Mouse (Mus musculus) adrenal gland, adult 18-20 months (tissue): Measurements from ENCODE around the gene Flt1. TPM values are rescaled to one million over a fixed set of nuclear protein-coding genes. Genes with fewer than 3 reads are reported as not detected.
A peak's percentile ranks its signal among the peaks of the same experiment; 100 is the strongest.

Experiments used
- DNase-seq, 2 experiments: peaks; one replicate each; pipeline ENCODE4 v3.0.0; 2021 to 2022; ENCODE audit warnings: low spot score in 2 of 2
- total RNA-seq, 2 experiments: library from RNA; stranded (reverse); gene quantifications; 1 replicate in 1 of 2; 2 replicates in 1 of 2; pipeline ENCODE4 v1.2.3; 2021

Gene Flt1
- total RNA-seq, 2 experiments from 2014 or later = 63.0 to 74.4 TPM

- peak; percentile 69 to 75 for DNase-seq
Measured at GRCm38 (mm10) chr5:147724945-147725830, 623 bp downstream of the Flt1 start.

GRCm38 (mm10) chr5:147724391-147724790 is 1.4 kb downstream of the Flt1 start:
- DNase-seq = no peak

- no peak for DNase-seq
Measured at GRCm38 (mm10) chr5:147723811-147724210, 2.0 kb downstream of the Flt1 start.

- no peak for DNase-seq
Measured at GRCm38 (mm10) chr5:147721438-147721837, 4.4 kb downstream of the Flt1 start.

- DNase-seq = no peak
Measured at GRCm38 (mm10) chr5:147718335-147718734, 7.5 kb downstream of the Flt1 start.

- DNase-seq = no peak
Measured at GRCm38 (mm10) chr5:147716697-147717217, 9.1 kb downstream of the Flt1 start.

GRCm38 (mm10) chr5:147716276-147716675 is 9.5 kb downstream of the Flt1 start:
- DNase-seq = no peak

- no peak for DNase-seq
Measured at GRCm38 (mm10) chr5:147715391-147715790, 10.4 kb downstream of the Flt1 start.

GRCm38 (mm10) chr5:147708500-147708899 is 17.3 kb downstream of the Flt1 start:
- DNase-seq = no peak

GRCm38 (mm10) chr5:147707479-147707878 is 18.3 kb downstream of the Flt1 start:
- no peak for DNase-seq

GRCm38 (mm10) chr5:147704890-147705289 is 20.9 kb downstream of the Flt1 start:
- no peak for DNase-seq

GRCm38 (mm10) chr5:147702423-147702822 is 23.4 kb downstream of the Flt1 start:
- DNase-seq = no peak

GRCm38 (mm10) chr5:147701024-147701423 is 24.8 kb downstream of the Flt1 start:
- no peak for DNase-seq

- no peak for DNase-seq
Measured at GRCm38 (mm10) chr5:147698044-147698443, 27.8 kb downstream of the Flt1 start.

- no peak for DNase-seq
Measured at GRCm38 (mm10) chr5:147697165-147697564, 28.6 kb downstream of the Flt1 start.

- DNase-seq = no peak
Measured at GRCm38 (mm10) chr5:147692622-147693021, 33.2 kb downstream of the Flt1 start.

GRCm38 (mm10) chr5:147683707-147684323 is 42.0 kb downstream of the Flt1 start:
- no peak for DNase-seq

- peak in 1 of 2 experiments; percentile 11 for DNase-seq
Measured at GRCm38 (mm10) chr5:147681224-147681623, 44.6 kb downstream of the Flt1 start.

- DNase-seq = no peak
Measured at GRCm38 (mm10) chr5:147680711-147681110, 45.1 kb downstream of the Flt1 start.

GRCm38 (mm10) chr5:147679316-147679715 is 46.5 kb downstream of the Flt1 start:
- DNase-seq = no peak

- no peak for DNase-seq
Measured at GRCm38 (mm10) chr5:147675791-147676190, 50.0 kb downstream of the Flt1 start.

GRCm38 (mm10) chr5:147671765-147672424 is 53.9 kb downstream of the Flt1 start:
- no peak for DNase-seq
